Mouse (Mus musculus) limb, embryonic 11.5 days (tissue): ENCODE data around the gene Gcnt3. TPM values are rescaled to one million over a fixed set of nuclear protein-coding genes. Genes with fewer than 3 reads are reported as not detected.

Experiments
- ATAC-seq: fragments of 200-750 bp; cut with Nextera tagmentation; 2 replicates; pipeline ENCODE4 v1.8.0; 2017; ENCODE audit warnings: low read depth; ENCODE audit not compliant: insufficient number of reproducible peaks, low FRiP score, low TSS enrichment
- DNase-seq: peaks from one replicate; pipeline ENCODE4 v3.0.0-alpha.2; 2015; ENCODE audit warnings: low spot score
- H3K27ac ChIP-seq: fragments of 300-500 bp; sonication (generic); replicated peaks from 2 replicates; pipeline ENCODE4 v1.5.1; 2014; ENCODE audit warnings: low read depth, mild to moderate bottlenecking, low read length
- H3K27me3 ChIP-seq: fragments of 300-500 bp; sonication (generic); 2 replicates; pipeline ENCODE4 v1.6.1; 2014; ENCODE audit warnings: mild to moderate bottlenecking, low read length, mixed read lengths; ENCODE audit not compliant: control insufficient read depth, insufficient read depth
- H3K36me3 ChIP-seq: fragments of 300-500 bp; sonication (generic); 2 replicates; pipeline ENCODE4 v1.6.1; 2014; ENCODE audit warnings: mild to moderate bottlenecking, low read length, moderate library complexity, mixed read lengths; ENCODE audit not compliant: control insufficient read depth, insufficient read depth
- H3K4me1 ChIP-seq: fragments of 300-500 bp; sonication (generic); 2 replicates; pipeline ENCODE4 v1.6.1; 2014; ENCODE audit warnings: low read length, mixed read lengths; ENCODE audit not compliant: control insufficient read depth, insufficient read depth
- H3K4me2 ChIP-seq: fragments of 300-500 bp; sonication (generic); 2 replicates; pipeline ENCODE4 v1.6.1; 2014; ENCODE audit warnings: low read depth, mild to moderate bottlenecking, moderate library complexity; ENCODE audit not compliant: severe bottlenecking
- H3K4me3 ChIP-seq: fragments of 300-500 bp; sonication (generic); 2 replicates; pipeline ENCODE4 v1.5.1; 2014; ENCODE audit warnings: low read depth, low read length
- H3K9ac ChIP-seq: fragments of 300-500 bp; sonication (generic); 2 replicates; pipeline ENCODE4 v1.6.1; 2014; ENCODE audit warnings: mild to moderate bottlenecking, low read length
- H3K9me3 ChIP-seq: fragments of 300-500 bp; sonication (generic); 2 replicates; pipeline ENCODE4 v1.6.1; 2016; ENCODE audit warnings: low read length; ENCODE audit not compliant: control insufficient read depth
- WGBS: fragments of 180-500 bp; shearing (Covaris S2); extraction: QIAGEN DNeasy Blood & Tissue Kit; methylation state at CpG from one replicate; pipeline ENCODE4 v1.1.7; 2014; 5-methylcytosine and 5-hydroxymethylcytosine counted together
- polyA plus RNA-seq: library from polyadenylated mRNA; unstranded; fragments of >200 nt; fragmentation: Nextera tagmentation; extraction: Ambion mirVana; gene quantifications from 2 replicates; pipeline ENCODE4 v1.2.1, GENCODE M21; 2014

Gene Gcnt3
- polyA plus RNA-seq, 1 experiment from 2014 or later: not detected

DNA sequence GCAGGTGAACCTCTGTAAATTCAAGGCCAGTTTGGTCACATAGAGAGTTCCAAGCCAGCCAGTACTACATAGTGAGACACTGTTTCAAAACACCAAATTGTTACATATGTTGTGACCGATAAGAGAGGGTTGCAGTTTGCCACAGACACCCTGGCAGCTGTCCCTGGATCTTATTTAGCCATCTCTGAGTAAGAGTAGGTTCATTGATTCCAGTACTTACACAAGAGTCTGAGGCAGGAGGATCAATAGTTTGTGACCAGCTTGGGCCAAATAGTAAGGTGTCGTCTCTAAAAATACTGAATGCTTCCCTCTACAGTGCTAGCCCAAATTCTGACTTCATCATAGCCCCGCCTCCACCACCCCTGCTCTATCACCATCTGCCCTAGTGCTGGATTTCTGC lies 40.1 kb upstream of the Gcnt3 start:
- H3K9me3 ChIP-seq: no peaks in the 10 kb centered on the region
- WGBS: 91% methylated on average over 3 of the region's 3 CpGs
- H3K9ac ChIP-seq: no peak overlapping the region
- H3K36me3 ChIP-seq: no peaks in the 10 kb centered on the region
- DNase-seq: no peak
- H3K27me3 ChIP-seq: no peaks in the 10 kb centered on the region
- ATAC-seq: no peak
- no peak overlapping the region for H3K4me3 ChIP-seq
- 0 out of 2 replicates have a peak, but pooled peaks cover 6% of the 10 kb centered on the region for H3K4me1 ChIP-seq
- no peak overlapping the region for H3K27ac ChIP-seq
- H3K4me2 ChIP-seq: no peak overlapping the region

DNA sequence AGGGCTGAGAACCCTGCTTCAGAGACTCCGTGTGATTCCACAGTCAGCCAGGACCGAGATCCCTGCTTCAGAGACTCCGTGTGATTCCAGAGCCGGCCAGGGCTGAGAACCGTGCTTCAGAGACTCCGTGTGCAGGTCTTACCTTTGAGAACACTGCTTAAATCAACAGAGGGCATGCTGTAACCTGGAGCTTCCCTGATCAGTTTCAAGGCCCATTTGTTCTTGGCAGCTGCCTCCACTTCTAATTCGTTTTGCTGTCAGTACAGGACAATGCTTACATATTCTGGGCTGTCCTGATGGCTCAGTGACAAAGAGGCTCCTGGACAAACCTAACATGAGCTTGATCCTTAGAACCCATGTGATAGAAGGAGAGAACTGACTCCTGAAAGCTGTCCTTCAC lies 39.3 kb upstream of the Gcnt3 start:
- Histone ChIP-seq H3K4me3 (no peak overlapping the region), H3K4me1 (no peaks in the 10 kb centered on the region), H3K27ac (no peak overlapping the region), H3K27me3 (no peaks in the 10 kb centered on the region), H3K4me2 (no peak overlapping the region), H3K9ac (no peak overlapping the region), H3K9me3 (no peaks in the 10 kb centered on the region), H3K36me3 (no peaks in the 10 kb centered on the region)
- 72% methylated on average over 7 of the region's 7 CpGs for WGBS
- ATAC-seq: no peak
- no peak for DNase-seq

DNA sequence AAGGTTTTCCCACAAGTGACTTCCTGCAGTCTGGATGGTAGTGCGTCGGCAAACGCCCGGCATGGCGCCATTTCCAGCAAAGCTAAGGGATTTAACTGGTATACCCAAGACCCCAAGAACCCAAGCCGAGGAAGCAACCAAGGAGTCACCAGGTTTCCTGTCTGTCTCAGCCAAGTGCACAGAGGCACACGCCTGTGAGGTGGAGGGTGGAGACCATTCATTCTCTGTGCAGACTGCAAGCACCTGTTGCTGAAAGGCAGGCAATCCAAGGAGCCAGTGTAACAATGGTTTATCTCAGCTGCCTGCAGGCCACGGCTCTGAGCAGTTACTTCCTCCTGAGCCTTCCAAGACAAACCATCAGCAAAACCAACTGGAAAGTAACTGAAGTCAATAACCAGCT lies 34.5 kb upstream of the Gcnt3 start:
- H3K27me3 ChIP-seq: no peaks in the 10 kb centered on the region
- H3K9me3 ChIP-seq: no peaks in the 10 kb centered on the region
- no peaks in the 10 kb centered on the region for H3K36me3 ChIP-seq
- WGBS: 88% methylated on average over 8 of the region's 8 CpGs
- no peak overlapping the region for H3K27ac ChIP-seq
- no peaks in the 10 kb centered on the region for H3K4me1 ChIP-seq
- no peak overlapping the region for H3K4me2 ChIP-seq
- ATAC-seq: no peak
- H3K4me3 ChIP-seq: no peak overlapping the region
- no peak for DNase-seq
- no peak overlapping the region for H3K9ac ChIP-seq

DNA sequence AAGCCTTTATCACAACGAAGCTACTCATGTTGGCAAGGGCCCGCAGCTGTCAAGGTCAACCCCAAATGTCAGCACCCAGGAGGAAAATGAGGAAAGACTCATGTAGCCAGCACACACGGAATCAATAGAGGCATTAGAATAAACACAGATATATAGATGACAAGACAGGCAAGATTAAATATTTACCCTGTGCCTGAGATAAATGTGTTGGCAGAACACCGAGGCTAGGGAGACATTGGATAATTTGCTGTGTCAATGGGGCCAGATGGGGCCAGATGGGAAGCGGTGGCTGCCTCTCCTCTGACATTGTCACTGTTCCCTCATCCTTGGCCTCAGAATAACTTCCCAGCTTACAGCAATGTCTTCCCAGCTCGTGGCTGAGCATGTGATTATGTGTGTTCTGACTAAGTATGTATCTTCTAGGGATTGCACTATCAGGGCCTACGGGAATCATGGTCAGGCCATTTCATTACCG lies 32.1 kb upstream of the Gcnt3 start:
- H3K4me1 ChIP-seq: no peaks in the 10 kb centered on the region
- 74% methylated on average over 8 of the region's 8 CpGs for WGBS
- H3K36me3 ChIP-seq: no peaks in the 10 kb centered on the region
- no peaks in the 10 kb centered on the region for H3K27me3 ChIP-seq
- ATAC-seq (no peak), DNase-seq (no peak)
- no peak overlapping the region for H3K4me2 ChIP-seq
- no peak overlapping the region for H3K9ac ChIP-seq
- H3K27ac ChIP-seq: no peak overlapping the region
- H3K4me3 ChIP-seq: no peak overlapping the region
- no peaks in the 10 kb centered on the region for H3K9me3 ChIP-seq

DNA sequence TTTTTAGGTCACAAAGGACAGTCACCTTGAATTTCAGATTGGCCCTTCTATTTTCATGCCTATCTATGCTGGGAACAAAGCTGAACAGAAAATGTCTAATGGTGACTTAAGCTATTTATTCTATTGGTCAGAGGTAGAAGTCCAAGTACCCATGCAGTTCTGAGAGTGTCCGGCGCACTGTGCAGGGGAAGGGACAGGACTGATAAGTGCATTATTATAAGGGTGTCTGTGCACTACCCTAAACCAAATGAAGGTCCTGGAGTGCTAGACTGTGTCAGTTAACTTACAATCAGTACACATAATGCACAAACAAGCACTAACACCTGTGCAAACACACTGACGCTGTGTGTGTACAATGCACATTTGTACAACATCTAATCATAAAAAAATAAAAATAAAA lies 29.6 kb upstream of the Gcnt3 start:
- no peaks in the 10 kb centered on the region for H3K27me3 ChIP-seq
- H3K9me3 ChIP-seq: no peaks in the 10 kb centered on the region
- ATAC-seq: no peak
- 95% methylated on average over 3 of the region's 3 CpGs for WGBS
- H3K9ac ChIP-seq: no peak overlapping the region
- no peaks in the 10 kb centered on the region for H3K4me1 ChIP-seq
- H3K27ac ChIP-seq: no peak overlapping the region
- H3K36me3 ChIP-seq: no peaks in the 10 kb centered on the region
- DNase-seq: no peak
- H3K4me3 ChIP-seq: no peak overlapping the region
- H3K4me2 ChIP-seq: no peak overlapping the region

DNA sequence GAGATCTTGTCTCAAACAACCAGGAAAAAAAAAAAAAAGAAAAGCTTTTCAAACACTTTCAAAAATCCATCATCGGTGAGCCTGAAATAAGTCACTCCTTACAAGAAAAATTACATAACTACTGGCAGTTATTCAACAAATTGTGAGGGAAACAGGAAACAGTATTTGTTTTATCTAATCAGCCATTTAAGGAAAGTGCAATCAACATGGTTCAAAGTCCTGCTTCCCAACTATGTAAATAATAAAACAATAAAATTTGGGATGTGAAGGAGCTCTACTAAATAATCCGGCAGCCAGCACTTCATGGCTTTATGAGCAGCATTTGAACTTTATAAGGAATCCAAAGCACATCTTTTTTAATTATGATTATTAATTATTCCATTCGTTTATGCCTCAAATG lies 24.1 kb upstream of the Gcnt3 start:
- Histone ChIP-seq H3K9me3 (no peaks in the 10 kb centered on the region), H3K4me1 (no peaks in the 10 kb centered on the region), H3K4me2 (no peak overlapping the region), H3K4me3 (no peak overlapping the region), H3K27ac (no peak overlapping the region), H3K36me3 (no peaks in the 10 kb centered on the region), H3K9ac (no peak overlapping the region), H3K27me3 (no peaks in the 10 kb centered on the region)
- WGBS: 84% methylated on average over 3 of the region's 3 CpGs
- ATAC-seq (no peak), DNase-seq (no peak)

DNA sequence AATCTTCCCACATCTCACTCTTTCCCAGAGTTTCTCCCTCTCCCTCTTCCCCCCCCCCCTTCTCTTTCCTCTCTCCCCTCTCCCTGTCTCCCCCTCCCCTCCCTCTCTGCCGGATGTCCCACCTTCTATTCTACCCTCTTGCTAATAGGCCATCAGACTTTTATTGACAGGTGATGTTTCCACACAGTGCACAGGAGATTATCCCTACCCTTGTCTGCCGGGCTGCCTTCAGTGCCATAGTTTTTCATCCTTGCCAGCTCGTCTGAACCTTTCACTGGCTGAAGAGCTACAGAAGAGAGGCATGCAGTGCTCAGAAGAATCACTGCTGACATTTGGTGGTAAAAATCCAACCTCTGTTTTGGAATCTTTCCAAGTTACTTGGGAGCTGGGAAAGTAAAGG lies 15.5 kb upstream of the Gcnt3 start:
- no peak overlapping the region for H3K9ac ChIP-seq
- no peak for ATAC-seq

DNA sequence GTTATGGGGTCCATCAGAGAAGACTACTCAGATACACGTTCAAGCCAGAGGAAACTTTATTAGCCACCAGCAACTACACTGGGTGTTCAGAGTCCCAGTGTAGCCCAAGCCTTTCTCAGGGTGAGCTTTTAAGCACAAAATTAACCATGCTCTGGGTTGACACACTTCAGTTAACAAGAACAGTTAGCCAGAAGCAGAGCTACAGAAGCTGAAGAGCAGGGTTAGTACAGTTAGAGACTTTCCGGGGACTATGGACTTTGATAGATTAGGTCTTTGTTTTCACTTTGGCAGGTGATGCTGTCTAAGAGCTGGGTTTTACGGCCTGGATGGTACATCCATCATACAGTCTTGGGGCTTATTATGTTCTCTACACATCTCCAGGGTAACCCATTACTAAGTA lies 14.8 kb upstream of the Gcnt3 start:
- no peak overlapping the region for H3K4me3 ChIP-seq
- DNase-seq (no peak), ATAC-seq (no peak)
- H3K36me3 ChIP-seq: no peaks in the 10 kb centered on the region
- H3K9me3 ChIP-seq: no peaks in the 10 kb centered on the region
- H3K27ac ChIP-seq: no peak overlapping the region
- H3K4me2 ChIP-seq: no peak overlapping the region
- WGBS: 72% methylated on average over 3 of the region's 3 CpGs
- no peak overlapping the region for H3K9ac ChIP-seq
- no peaks in the 10 kb centered on the region for H3K4me1 ChIP-seq
- no peaks in the 10 kb centered on the region for H3K27me3 ChIP-seq

More for the DNA sequence above, 15.5 kb upstream of the Gcnt3 start:
- Histone ChIP-seq H3K4me3 (no peak overlapping the region), H3K27me3 (no peaks in the 10 kb centered on the region), H3K9me3 (no peaks in the 10 kb centered on the region), H3K4me1 (no peaks in the 10 kb centered on the region), H3K36me3 (no peaks in the 10 kb centered on the region), H3K4me2 (no peak overlapping the region), H3K27ac (no peak overlapping the region)
- 56% methylated on average over 3 of the region's 3 CpGs for WGBS
- DNase-seq: no peak

DNA sequence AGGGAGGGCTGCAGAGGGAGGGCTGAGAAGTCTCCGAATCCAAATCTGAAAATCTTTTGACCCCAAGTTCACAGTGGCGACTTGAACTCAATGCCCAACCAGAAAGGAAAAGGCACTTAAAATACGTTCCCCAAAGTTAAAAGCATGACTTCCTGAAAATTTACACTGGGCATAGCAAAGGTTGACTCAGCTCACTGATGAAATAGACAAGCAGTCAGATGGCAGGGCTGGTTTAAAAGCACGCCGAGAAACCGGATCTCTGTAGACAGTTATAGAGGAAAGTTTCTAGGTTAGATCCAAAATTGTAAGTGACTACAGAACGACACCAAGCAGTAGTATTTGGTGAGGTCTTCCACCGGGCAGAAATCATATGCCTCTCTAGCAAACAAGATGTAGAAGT lies 12.0 kb upstream of the Gcnt3 start:
- Histone ChIP-seq H3K4me1 (no peaks in the 10 kb centered on the region), H3K36me3 (no peaks in the 10 kb centered on the region), H3K4me2 (no peak overlapping the region), H3K9me3 (no peaks in the 10 kb centered on the region), H3K9ac (no peak overlapping the region), H3K4me3 (no peak overlapping the region), H3K27me3 (no peaks in the 10 kb centered on the region), H3K27ac (no peak overlapping the region)
- WGBS: 50% methylated on average over 8 of the region's 8 CpGs
- ATAC-seq: no peak
- DNase-seq: no peak
